Mouse (Mus musculus) heart, embryonic 15.5 days (tissue): ENCODE data around the gene Pea15a. TPM values are rescaled to one million over a fixed set of nuclear protein-coding genes. Genes with fewer than 3 reads are reported as not detected.

ENCODE experiments used
- ATAC-seq: fragments of 200-750 bp; cut with Nextera tagmentation; replicated peaks from 2 replicates; pipeline ENCODE4 v1.8.0; 2017; ENCODE audit warnings: low read depth, moderate TSS enrichment; ENCODE audit not compliant: insufficient number of reproducible peaks, insufficient read depth, low FRiP score
- H3K27ac ChIP-seq: fragments of 300-500 bp; sonication (generic); 2 replicates; pipeline ENCODE4 v1.5.1; 2015; ENCODE audit warnings: mild to moderate bottlenecking, inconsistent platforms
- H3K27me3 ChIP-seq: fragments of 300-500 bp; sonication (generic); 2 replicates; pipeline ENCODE4 v1.6.1; 2015; ENCODE audit warnings: inconsistent platforms
- H3K36me3 ChIP-seq: fragments of 300-500 bp; sonication (generic); 2 replicates; pipeline ENCODE4 v1.6.1; 2015; ENCODE audit warnings: mild to moderate bottlenecking, inconsistent platforms
- H3K4me1 ChIP-seq: fragments of 300-500 bp; sonication (generic); replicated peaks from 2 replicates; pipeline ENCODE4 v1.6.1; 2015; ENCODE audit warnings: inconsistent platforms
- H3K4me2 ChIP-seq: fragments of 300-500 bp; sonication (generic); 2 replicates; pipeline ENCODE4 v1.6.1; 2015; ENCODE audit warnings: inconsistent platforms, mild to moderate bottlenecking, moderate library complexity
- H3K4me3 ChIP-seq: fragments of 300-500 bp; sonication (generic); 2 replicates; pipeline ENCODE4 v1.5.1; 2015; ENCODE audit warnings: mild to moderate bottlenecking, inconsistent platforms
- H3K9ac ChIP-seq: fragments of 300-500 bp; sonication (generic); 2 replicates; pipeline ENCODE4 v1.6.1; 2015; ENCODE audit warnings: mild to moderate bottlenecking, inconsistent platforms
- H3K9me3 ChIP-seq: fragments of 300-500 bp; sonication (generic); replicated peaks from 2 replicates; pipeline ENCODE4 v1.6.1; 2016; ENCODE audit warnings: inconsistent platforms
- WGBS: fragments of 180-500 bp; shearing (Covaris S2); methylation state at CpG from one replicate; pipeline ENCODE4 v1.1.7; 2015; ENCODE audit warnings: mixed read lengths; 5-methylcytosine and 5-hydroxymethylcytosine counted together
- polyA plus RNA-seq: library from polyadenylated mRNA; unstranded; fragments of >200 nt; fragmentation: Nextera tagmentation; extraction: Ambion mirVana; gene quantifications from 2 replicates; pipeline ENCODE4 v1.2.1, GENCODE M21; 2015

Gene Pea15a
- polyA plus RNA-seq, 1 experiment from 2014 or later: 165 TPM

DNA sequence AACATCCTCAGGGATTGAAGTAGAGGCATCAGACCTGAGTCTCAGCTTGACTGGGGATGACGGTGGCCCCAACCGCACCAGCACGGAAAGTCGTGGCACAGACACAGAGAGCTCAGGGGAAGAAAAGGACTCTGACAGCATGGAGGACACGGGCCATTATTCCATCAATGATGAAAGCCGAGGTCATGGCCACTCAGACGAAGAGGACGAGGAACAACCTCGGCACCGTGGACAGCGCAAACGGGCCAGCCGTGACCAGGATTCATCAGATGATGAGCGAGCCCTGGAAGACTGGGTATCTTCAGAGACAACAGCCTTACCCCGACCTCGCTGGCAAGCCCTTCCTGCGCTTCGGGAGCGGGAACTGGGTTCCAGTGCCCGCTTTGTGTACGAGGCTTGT is 34.2 kb downstream of the Pea15a start:
- Histone ChIP-seq H3K4me3 (no peak overlapping the region), H3K9ac (no peak overlapping the region), H3K36me3 (peaks cover 76% of the 10 kb centered on the region), H3K27me3 (no peaks in the 10 kb centered on the region), H3K9me3 (no peaks in the 10 kb centered on the region), H3K4me1 (peaks cover 7% of the 10 kb centered on the region; the same call in 1 of the 2 replicates), H3K27ac (no peak overlapping the region), H3K4me2 (no peak overlapping the region)
- no peak for ATAC-seq
- WGBS: 93% methylated on average over 21 of the region's 21 CpGs

- H3K9ac ChIP-seq: no peak overlapping the region
- 90% methylated on average over 5 of the region's 5 CpGs for WGBS
- H3K4me1 ChIP-seq: peaks cover 6% of the 10 kb centered on the region; the same call in 1 of the 2 replicates
- no peaks in the 10 kb centered on the region for H3K9me3 ChIP-seq
- peaks cover 80% of the 10 kb centered on the region for H3K36me3 ChIP-seq
- H3K27me3 ChIP-seq: no peaks in the 10 kb centered on the region
- H3K4me2 ChIP-seq: no peak overlapping the region
- H3K4me3 ChIP-seq: no peak overlapping the region
- H3K27ac ChIP-seq: no peak overlapping the region
- no peak for ATAC-seq
Observed at GRCm38 (mm10) chr1:172169809-172170208, 36.8 kb downstream of the Pea15a start.

DNA sequence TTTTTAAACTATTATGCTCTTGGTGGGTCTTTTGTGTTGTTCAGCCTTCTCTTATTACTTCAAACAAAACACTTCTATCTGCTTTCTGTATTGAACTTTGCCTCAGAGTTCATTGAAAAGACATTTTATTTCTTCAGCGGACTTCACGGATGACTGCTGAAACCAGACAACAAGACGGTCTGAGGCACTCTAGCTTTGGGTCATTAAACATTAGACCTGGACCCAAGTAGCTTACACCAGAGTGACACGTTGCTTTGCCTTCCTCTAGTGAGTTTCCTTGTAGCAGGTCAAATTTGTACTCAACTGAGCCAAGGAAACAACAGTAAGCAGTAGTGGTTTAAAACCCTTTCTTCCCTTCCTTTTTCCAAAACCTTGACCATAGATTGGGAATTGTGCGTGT is 38.7 kb downstream of the Pea15a start:
- no peak for ATAC-seq
- H3K27me3 ChIP-seq: no peaks in the 10 kb centered on the region
- H3K27ac ChIP-seq: no peak overlapping the region
- H3K4me3 ChIP-seq: no peak overlapping the region
- no peaks in the 10 kb centered on the region for H3K9me3 ChIP-seq
- peaks cover 64% of the 10 kb centered on the region for H3K36me3 ChIP-seq
- H3K4me2 ChIP-seq: no peak overlapping the region
- 0 out of 2 replicates have a peak, but pooled peaks cover 8% of the 10 kb centered on the region for H3K4me1 ChIP-seq
- 91% methylated on average over 5 of the region's 5 CpGs for WGBS
- no peak overlapping the region for H3K9ac ChIP-seq

DNA sequence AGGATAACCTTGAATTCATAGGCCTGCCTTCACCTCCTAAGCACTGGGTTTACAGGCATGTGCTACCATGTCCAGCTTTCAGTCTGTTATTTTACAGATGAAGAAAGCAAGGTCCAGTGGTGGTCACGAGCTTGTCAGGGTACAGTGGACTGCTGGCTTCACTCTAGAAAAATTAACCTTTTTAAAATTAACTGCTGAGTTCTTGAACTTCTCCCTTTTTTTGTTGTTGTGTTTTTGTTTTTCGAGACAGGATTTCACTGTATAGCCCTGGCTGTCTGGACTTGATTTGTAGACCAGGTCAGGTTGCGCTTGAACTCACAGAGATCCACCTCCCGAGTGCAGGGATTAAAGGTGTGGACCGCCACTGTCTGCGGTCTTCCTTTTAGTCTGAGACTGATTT is 43.6 kb downstream of the Pea15a start:
- Histone ChIP-seq H3K36me3 (peaks cover 26% of the 10 kb centered on the region), H3K9me3 (no peaks in the 10 kb centered on the region), H3K4me2 (no peak overlapping the region), H3K27ac (no peak overlapping the region), H3K27me3 (no peaks in the 10 kb centered on the region), H3K4me3 (no peak overlapping the region), H3K9ac (no peak overlapping the region), H3K4me1 (peaks cover 31% of the 10 kb centered on the region)
- 87% methylated on average over 6 of the region's 6 CpGs for WGBS
- ATAC-seq: no peak

- Histone ChIP-seq H3K27me3 (no peaks in the 10 kb centered on the region), H3K4me1 (peaks cover 31% of the 10 kb centered on the region), H3K36me3 (peaks cover 16% of the 10 kb centered on the region), H3K4me3 (no peak overlapping the region), H3K4me2 (no peak overlapping the region), H3K9me3 (no peaks in the 10 kb centered on the region), H3K27ac (no peak overlapping the region), H3K9ac (no peak overlapping the region)
- WGBS: 88% methylated on average over 1 of the region's 1 CpGs
- no peak for ATAC-seq
Observed at GRCm38 (mm10) chr1:172162009-172162408, 44.6 kb downstream of the Pea15a start.

- ATAC-seq: 0 out of 2 replicates have a peak, but pooled peaks have one; percentile 55
- Histone ChIP-seq H3K4me2 (peak overlapping the region; percentile 32; the same call in 1 of the 2 replicates), H3K9ac (no peak overlapping the region), H3K9me3 (no peaks in the 10 kb centered on the region), H3K27me3 (no peaks in the 10 kb centered on the region), H3K27ac (peak overlapping the region; percentile 67), H3K36me3 (peaks cover 12% of the 10 kb centered on the region), H3K4me3 (no peak overlapping the region), H3K4me1 (peaks cover 31% of the 10 kb centered on the region)
Observed at GRCm38 (mm10) chr1:172160508-172160907, 46.1 kb downstream of the Pea15a start.

DNA sequence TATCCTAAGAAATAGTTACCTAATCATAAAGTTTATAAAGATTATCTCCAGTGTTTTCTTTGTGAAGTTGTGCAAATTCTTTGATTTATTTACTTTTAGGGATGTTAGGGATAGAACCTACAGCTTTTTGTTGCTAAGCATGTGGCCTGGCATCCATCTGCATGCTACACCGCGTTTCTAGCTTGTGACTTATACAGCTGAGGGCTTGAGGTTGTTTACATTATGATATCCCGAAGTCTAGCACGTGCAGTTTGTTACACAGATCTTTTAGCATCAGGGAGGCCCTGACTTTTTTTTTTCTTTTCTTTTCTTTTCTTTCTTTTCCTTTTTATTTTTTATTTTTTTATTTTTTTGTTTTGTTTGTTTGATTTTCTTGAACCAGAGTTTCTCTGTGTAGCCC is 46.6 kb downstream of the Pea15a start:
- 39% methylated on average over 4 of the region's 4 CpGs for WGBS
- Histone ChIP-seq H3K9me3 (no peaks in the 10 kb centered on the region), H3K4me3 (no peak overlapping the region), H3K9ac (no peak overlapping the region), H3K4me1 (peaks cover 31% of the 10 kb centered on the region), H3K36me3 (peaks cover 15% of the 10 kb centered on the region), H3K27ac (peak overlapping the region; percentile 67), H3K27me3 (no peaks in the 10 kb centered on the region), H3K4me2 (peak overlapping the region; percentile 32; the same call in 1 of the 2 replicates)
- ATAC-seq: no peak

DNA sequence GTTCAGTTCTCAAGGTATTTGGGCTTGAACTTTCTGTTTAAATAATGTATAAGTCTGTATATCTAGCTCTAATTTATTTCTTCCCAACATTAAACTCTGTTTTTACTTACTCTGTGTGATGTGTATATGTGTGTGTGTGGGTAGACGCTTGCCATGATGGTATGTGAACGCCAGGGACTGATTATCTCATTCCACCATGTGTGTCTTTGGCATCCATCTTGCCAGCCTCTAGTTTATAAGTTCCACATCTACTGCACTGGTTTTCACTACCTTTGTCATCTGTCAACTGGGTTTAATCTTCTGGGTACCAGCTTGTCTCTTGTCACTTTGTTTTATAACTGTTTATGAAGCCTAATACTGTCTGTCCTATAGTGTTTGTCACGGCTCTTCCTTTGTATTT is 51.1 kb downstream of the Pea15a start:
- Histone ChIP-seq H3K4me3 (no peak overlapping the region), H3K4me1 (peaks cover 18% of the 10 kb centered on the region), H3K27me3 (no peaks in the 10 kb centered on the region), H3K27ac (no peak overlapping the region), H3K9me3 (no peaks in the 10 kb centered on the region), H3K9ac (no peak overlapping the region), H3K36me3 (peaks cover 52% of the 10 kb centered on the region), H3K4me2 (no peak overlapping the region)
- ATAC-seq: no peak
- 88% methylated on average over 3 of the region's 3 CpGs for whole genome bisulfite sequencing

GRCm38 (mm10) chr1:172154536-172154935 is 52.1 kb downstream of the Pea15a start:
- no peak for ATAC-seq

DNA sequence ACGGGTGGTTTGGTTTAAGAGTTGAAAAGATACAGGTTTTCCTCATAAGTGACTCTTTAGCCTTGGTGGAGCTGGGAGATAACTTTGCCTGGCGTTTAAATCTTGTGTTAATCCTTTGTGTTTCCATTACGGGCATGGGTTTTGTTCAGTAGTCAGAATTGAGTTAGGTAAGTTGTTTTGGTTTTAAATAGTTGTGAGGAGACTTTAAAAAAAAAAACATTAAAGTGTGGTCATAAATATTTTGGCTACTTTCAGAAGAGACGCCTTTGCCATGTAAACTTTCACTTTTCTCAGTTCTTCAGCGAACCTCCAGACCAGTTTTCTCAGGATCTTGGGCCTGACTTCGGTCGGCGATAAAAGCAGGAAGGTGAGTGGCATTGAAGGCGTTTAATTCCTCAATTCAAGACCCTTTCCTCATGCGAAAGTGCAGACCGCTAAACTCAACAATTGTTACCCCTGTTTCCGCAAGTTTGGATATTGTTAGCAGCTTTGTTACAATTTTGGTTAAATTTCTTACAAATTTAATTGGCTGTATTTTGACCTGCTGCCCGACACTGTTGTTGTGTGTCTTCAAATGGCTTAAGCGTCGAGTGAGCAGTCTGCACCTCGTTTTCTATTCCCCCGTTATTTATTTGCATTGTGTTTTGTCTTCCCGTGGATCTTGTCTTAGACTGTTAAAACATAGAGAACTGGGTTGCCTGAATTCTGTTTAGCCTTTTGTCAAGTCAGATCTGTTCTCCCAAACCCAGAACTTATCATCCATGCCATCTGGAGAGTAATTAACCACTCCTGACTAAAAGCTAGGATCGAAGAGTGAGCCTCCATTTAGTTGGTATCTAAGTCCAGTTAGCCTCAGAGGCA is 57.4 kb downstream of the Pea15a start:
- ATAC-seq: no peak
- peaks cover 37% of the 10 kb centered on the region for H3K36me3 ChIP-seq
- peak overlapping the region; percentile 85 for H3K4me3 ChIP-seq
- H3K27me3 ChIP-seq: no peaks in the 10 kb centered on the region
- peak overlapping the region; percentile 99 for H3K9ac ChIP-seq
- H3K4me1 ChIP-seq: peaks cover 16% of the 10 kb centered on the region
- peak overlapping the region; percentile 95 for H3K27ac ChIP-seq
- no peaks in the 10 kb centered on the region for H3K9me3 ChIP-seq
- WGBS: 12% methylated on average over 19 of the region's 19 CpGs
- H3K4me2 ChIP-seq: peak overlapping the region; percentile 65

More at GRCm38 (mm10) chr1:172154536-172154935, 52.1 kb downstream of the Pea15a start:
- H3K4me1 ChIP-seq: peaks cover 15% of the 10 kb centered on the region
- WGBS: 85% methylated on average over 3 of the region's 3 CpGs
- H3K9ac ChIP-seq: no peak overlapping the region
- peaks cover 59% of the 10 kb centered on the region for H3K36me3 ChIP-seq
- no peaks in the 10 kb centered on the region for H3K27me3 ChIP-seq
- H3K4me2 ChIP-seq: no peak overlapping the region
- H3K27ac ChIP-seq: no peak overlapping the region
- H3K9me3 ChIP-seq: no peaks in the 10 kb centered on the region
- H3K4me3 ChIP-seq: no peak overlapping the region

DNA sequence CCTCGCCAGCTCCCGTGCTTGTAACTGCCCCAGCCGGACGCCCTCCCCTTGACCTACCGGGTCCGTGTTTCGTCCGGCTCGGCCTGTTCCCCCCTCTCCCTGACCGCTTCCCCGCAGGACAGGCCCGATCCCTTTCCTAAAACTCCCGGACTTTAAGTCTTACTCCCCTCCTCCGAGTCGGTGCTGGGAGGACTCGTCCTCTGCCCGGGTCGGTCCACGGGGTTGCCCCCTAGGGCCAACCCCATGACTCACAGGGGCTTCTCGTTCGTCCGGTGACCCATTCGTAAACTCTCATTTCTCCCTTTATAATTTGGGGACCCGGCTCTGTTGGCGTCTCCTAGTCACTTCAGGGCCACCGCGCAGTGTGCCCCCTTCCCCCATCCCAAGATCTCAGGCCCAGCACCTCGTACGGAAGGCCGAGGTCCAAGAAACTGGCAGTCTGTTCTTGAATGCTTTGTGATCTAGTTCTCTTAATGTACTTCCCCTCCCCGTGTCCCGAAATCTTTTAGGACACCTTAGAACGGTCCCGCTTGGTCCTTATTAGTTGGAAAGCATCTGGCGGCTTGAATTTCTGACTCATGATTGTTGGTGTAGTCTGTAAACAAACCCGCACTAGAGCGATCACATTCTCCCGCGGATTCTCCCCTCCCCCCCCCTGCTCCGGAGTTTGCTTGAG is 58.2 kb downstream of the Pea15a start:
- under 1% methylated on average over 40 of the region's 40 CpGs for WGBS
- ATAC-seq: peak; percentile 47
- peak overlapping the region; percentile 85 for H3K4me3 ChIP-seq
- peaks cover 29% of the 10 kb centered on the region for H3K36me3 ChIP-seq
- peak overlapping the region; percentile 65 for H3K4me2 ChIP-seq
- H3K27me3 ChIP-seq: no peaks in the 10 kb centered on the region
- no peaks in the 10 kb centered on the region for H3K9me3 ChIP-seq
- H3K27ac ChIP-seq: peak overlapping the region; percentile 95
- peak overlapping the region; percentile 99 for H3K9ac ChIP-seq
- peaks cover 16% of the 10 kb centered on the region for H3K4me1 ChIP-seq
